Mouse (Mus musculus) thymus, postnatal 0 days (tissue): ENCODE data around the gene Rnd1. TPM values are rescaled to one million over a fixed set of nuclear protein-coding genes. Genes with fewer than 3 reads are reported as not detected.
A peak's percentile ranks its signal among the peaks of the same experiment; 100 is the strongest.

Experiments used
- DNase-seq: peaks from one replicate; pipeline ENCODE4 v3.0.0-alpha.2; 2015; ENCODE audit warnings: low spot score
- polyA plus RNA-seq: library from polyadenylated mRNA; unstranded; fragments of >200 nt; fragmentation: Nextera tagmentation; extraction: Ambion mirVana; gene quantifications from 2 replicates; pipeline ENCODE4 v1.2.1, GENCODE M21; 2015

The Rnd1 gene
- polyA plus RNA-seq = 1.1 and 1.7 TPM in 2 replicates

GRCm38 (mm10) chr15:98676940-98677728 lies at the start of gene Rnd1:
Rnd1 (minus strand) TSS chr15:98677461.
- DNase-seq = peak; percentile 80

- DNase-seq = no peak
Measured at GRCm38 (mm10) chr15:98726746-98727145, 49.5 kb upstream of the Rnd1 start.

GRCm38 (mm10) chr15:98726079-98726478 lies 48.8 kb upstream of the Rnd1 start:
- no peak for DNase-seq

GRCm38 (mm10) chr15:98724441-98724840 lies 47.2 kb upstream of the Rnd1 start:
- DNase-seq = no peak

- peak; percentile 46 for DNase-seq
Measured at GRCm38 (mm10) chr15:98722854-98723253, 45.6 kb upstream of the Rnd1 start.

- no peak for DNase-seq
Measured at GRCm38 (mm10) chr15:98722191-98722590, 44.9 kb upstream of the Rnd1 start.

GRCm38 (mm10) chr15:98717301-98717700 lies 40.0 kb upstream of the Rnd1 start:
- no peak for DNase-seq

- DNase-seq = no peak
Measured at GRCm38 (mm10) chr15:98714230-98714652, 37.0 kb upstream of the Rnd1 start.

GRCm38 (mm10) chr15:98710442-98710841 lies 33.2 kb upstream of the Rnd1 start:
- peak; percentile 77 for DNase-seq

GRCm38 (mm10) chr15:98707766-98708372 lies 30.6 kb upstream of the Rnd1 start, which contains the start of gene Ccdc65:
Ccdc65 (plus strand) TSS chr15:98708207.
- DNase-seq = peak; percentile 79

- no peak for DNase-seq
Measured at GRCm38 (mm10) chr15:98704312-98704711, 27.1 kb upstream of the Rnd1 start.

- DNase-seq = peak; percentile 87
Measured at GRCm38 (mm10) chr15:98699190-98700105, 22.2 kb upstream of the Rnd1 start.

GRCm38 (mm10) chr15:98696216-98696615 lies 19.0 kb upstream of the Rnd1 start:
- no peak for DNase-seq

- no peak for DNase-seq
Measured at GRCm38 (mm10) chr15:98695726-98696125, 18.5 kb upstream of the Rnd1 start.

GRCm38 (mm10) chr15:98692171-98692715 lies 15.0 kb upstream of the Rnd1 start:
- no peak for DNase-seq

GRCm38 (mm10) chr15:98691486-98692147 lies 14.4 kb upstream of the Rnd1 start:
- no peak for DNase-seq

GRCm38 (mm10) chr15:98689682-98690081 lies 12.4 kb upstream of the Rnd1 start:
- DNase-seq = no peak

- no peak for DNase-seq
Measured at GRCm38 (mm10) chr15:98685926-98686325, 8.7 kb upstream of the Rnd1 start.

- DNase-seq = no peak
Measured at GRCm38 (mm10) chr15:98683746-98684145, 6.5 kb upstream of the Rnd1 start.

- DNase-seq = no peak
Measured at GRCm38 (mm10) chr15:98683177-98683576, 5.9 kb upstream of the Rnd1 start.

GRCm38 (mm10) chr15:98681633-98682032 lies 4.4 kb upstream of the Rnd1 start:
- DNase-seq = no peak
